Mouse (Mus musculus): ENCODE data around the gene Gm21913. TPM values are rescaled to one million over a fixed set of nuclear protein-coding genes. Genes with fewer than 3 reads are reported as not detected.
"Not testable (repeated sequence)": the region's sequence is repeated elsewhere in the genome, so short reads cannot be mapped to it uniquely, and the experiment has no call there.

Gm21913 gene
- total RNA-seq (2021): not detected
- long read RNA-seq, experiment 1: 0 reads
- long read RNA-seq, experiment 2: 0 reads

DNA sequence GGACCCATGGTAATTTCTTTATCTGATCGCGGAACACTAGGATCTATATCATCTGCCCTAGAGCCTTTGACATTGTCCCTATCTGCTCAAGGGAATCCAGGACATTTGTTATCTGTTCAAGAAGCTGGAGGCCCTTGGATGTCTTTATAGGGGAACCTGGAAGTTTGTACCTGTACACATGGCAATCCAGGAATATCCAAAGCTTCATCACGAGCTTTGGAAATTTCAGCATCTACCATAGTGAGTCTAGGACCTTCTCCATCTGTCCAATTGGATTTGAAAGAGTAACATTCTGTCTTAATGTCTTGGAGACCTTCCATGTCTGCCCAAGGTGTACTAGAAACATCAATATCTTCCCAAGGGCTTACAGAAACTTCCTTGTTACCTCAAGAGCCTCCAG, at the start of gene Gm21913:
Gene Gm21913, plus strand, starts transcription at position 301 of the 400 bp plus-strand sequence.
- intact Hi-C loops (cut with DNase I): not testable (repeated sequence)

More for the DNA sequence above, at the start of gene Gm21913:
- not testable (repeated sequence) for DNase-seq

Other genes starting within 250 kb of the Gm21913 start
- gene Gm29110, start 153.4 kb upstream of the Gm21913 start, total RNA-seq (2021): not detected